2 mouse cellular contexts compared by ENCODE assay signal in the genomic region with DNA sequence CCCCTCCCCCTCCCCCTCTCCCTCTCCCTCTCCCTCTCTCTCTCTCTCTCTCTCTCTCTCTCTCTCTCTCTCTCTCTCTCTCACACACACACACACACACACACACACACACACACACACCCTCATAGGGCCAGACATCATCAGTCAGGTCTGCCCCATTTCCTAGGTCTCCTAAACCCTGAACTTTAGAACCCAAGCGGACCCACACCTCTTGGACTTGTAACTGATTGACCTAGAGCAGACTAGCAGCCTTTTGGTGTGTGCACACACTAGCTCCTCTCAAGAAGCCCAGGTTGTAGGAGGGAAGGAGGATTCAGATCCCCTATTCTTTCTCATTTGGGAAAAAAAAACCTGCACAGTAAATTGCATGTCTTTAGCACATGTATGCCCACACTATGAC. TPM values are rescaled to one million over a fixed set of nuclear protein-coding genes. Genes with fewer than 3 reads are reported as not detected.
"Had no signal": no experiment of that assay in that cellular context is flagged by ENCODE, and none has a peak within 500 bp of the region (broad histone marks: within the 10 kb centered on the region; RNA-seq: fewer than 3 reads in every experiment).

No protein-coding gene starts in this region.

RNA-seq across cellular contexts. Expression of gene Cyp4f15, which starts 36.7 kb away (rescaled TPM):
- polyA plus RNA-seq: stomach, embryonic 14.5 days; thymus, postnatal 0 days had no signal
